Mouse (Mus musculus): Measurements from ENCODE around the gene Diexf.

Diexf gene

DNA sequence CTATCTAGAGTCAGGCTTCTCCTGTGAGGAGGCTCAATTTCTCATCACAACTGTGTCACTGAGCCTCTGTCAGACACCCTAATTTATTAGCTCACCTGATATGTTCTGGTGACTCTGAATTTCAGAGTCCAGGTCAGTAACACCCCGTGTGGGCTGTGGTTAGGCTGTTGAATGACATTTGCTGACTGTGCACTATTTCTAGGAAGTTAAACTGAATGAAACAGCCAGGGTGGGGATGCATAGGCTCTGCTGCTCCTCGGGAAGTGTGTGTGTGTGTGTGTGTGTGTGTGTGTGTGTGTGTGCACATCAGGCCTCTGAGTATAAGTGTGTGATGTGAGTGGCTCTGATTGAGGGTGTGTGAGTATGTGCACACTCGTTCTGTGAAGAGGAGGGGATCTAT is 8.6 kb upstream of the Diexf start:
- DNase-seq (ENCODE audit: low spot score in 2 of 2) = no peak

GRCm38 (mm10) chr1:193138087-193138486 is 8.0 kb upstream of the Diexf start:
- DNase-seq (ENCODE audit: low spot score in 2 of 2) = no peak

DNA sequence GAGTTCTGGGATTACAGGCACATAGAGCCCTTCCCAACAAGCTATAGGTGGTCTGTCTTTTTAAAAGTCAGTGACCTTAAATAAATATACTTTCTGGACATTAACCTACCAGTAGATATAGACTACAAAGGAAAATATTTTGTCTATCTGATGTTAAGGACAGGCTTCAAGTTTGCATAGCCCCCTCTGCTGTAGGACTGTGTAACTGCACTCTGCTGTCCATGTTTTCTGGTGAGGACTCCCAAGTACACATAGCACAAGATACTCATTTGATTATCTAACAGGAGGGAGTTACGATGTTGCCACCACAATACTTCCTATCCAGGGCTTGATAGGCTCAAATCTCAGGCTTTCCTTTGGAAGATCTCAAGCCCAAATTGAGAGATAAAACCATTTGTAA is 3.7 kb upstream of the Diexf start:
- no peak for DNase-seq (ENCODE audit: low spot score in 2 of 2)

DNA sequence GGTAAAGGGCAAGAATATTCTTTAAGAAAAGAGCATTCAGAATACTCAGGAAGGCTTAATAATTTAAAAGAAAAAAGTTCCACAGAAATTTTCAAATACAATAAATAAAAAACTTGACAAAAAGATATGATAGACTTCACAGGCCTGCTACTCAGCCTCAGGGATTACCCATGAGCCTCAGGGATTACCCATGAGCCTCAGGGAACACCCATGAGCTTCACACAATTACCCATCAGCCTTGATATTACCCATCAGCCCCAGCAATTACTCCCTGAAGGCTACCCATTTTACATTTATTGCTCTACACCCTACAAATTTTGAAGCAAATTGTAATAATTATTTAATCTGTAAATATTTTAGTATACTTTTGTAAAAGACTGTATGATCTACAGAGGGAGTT is 2.3 kb upstream of the Diexf start:
- DNase-seq (ENCODE audit: low spot score in 2 of 2) = no peak

DNA sequence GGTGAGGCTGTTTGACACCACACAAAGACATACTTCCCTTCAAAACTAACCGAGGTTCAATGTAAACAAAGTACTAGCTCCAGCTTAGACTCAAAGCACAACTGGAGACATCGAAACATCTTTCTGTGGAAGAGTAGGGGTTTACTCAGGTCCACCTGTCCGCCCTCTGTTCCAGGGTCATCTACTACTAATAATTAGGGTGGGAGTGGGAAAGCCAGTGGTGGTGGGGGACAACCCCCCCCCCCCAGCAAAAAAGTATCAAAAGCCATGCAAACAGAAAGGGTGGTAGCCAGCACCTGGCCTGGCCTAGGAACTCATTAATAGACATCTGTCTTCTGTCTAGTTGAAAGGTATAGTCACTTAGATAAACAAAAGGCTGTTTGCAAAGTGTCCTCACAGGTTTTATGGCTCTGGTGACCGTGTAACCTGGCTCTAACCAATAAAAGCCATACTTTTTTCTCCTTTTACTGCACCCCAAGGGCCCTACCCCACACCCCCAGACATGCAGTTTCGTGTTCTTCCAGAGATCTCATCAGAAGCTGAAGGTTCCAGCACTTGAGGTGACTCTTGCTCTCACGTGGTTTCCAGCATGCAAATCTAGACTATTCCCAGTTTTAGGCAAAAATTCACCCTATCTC is 1.4 kb upstream of the Diexf start:
- DNase-seq (ENCODE audit: low spot score in 2 of 2) = no peak

- no peak for DNase-seq (ENCODE audit: low spot score in 2 of 2)
Observed at GRCm38 (mm10) chr1:193130839-193131238, 767 bp upstream of the Diexf start.

- no peak for DNase-seq (ENCODE audit: low spot score in 2 of 2)
Observed at GRCm38 (mm10) chr1:193130456-193130825, 369 bp upstream of the Diexf start.

GRCm38 (mm10) chr1:193129321-193129720 is 751 bp downstream of the Diexf start:
- DNase-seq (ENCODE audit: low spot score in 2 of 2) = no peak

DNA sequence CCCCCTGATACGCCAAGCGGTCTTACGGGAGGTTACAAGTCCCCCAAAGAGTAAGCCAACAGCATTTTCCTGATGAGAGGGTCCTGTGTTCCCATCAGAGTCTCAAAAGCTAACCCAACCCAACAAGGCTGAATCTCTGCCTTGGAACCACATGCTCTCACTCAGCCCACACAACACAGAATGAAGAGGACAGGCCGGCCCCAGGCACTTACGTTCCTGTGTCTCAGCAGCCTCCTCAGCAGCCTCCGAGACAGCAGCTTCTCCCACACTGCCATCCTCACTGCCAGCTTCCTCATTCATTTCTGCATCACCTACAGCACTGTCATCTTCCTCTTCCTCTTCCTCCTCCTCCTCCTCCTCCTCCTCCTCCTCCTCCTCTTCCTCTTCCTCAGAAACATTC is 2.0 kb downstream of the Diexf start:
- no peak for DNase-seq (ENCODE audit: low spot score in 2 of 2)

DNA sequence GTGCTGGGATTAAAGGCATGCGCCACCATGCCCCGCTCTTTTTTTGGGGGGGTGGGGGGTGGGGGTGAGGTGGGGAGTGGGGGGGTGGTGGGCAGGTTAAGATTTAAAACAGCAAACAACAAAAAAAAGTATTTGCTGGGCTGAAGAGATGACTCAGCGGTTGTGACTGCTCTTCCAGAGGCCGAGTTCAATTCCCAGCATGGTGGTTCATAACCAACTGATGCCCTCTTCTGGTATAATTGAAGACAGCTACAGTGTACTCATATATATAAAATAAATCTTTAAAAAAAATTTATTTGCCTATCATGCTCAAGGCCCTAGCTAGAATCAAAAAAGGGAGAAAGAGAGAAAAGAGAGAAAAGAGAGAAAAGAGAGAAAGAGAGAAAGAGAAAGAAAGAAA is 4.2 kb downstream of the Diexf start:
- no peak for DNase-seq (ENCODE audit: low spot score in 2 of 2)

GRCm38 (mm10) chr1:193123290-193123689 is 6.8 kb downstream of the Diexf start:
- no peak for DNase-seq (ENCODE audit: low spot score in 2 of 2)

DNA sequence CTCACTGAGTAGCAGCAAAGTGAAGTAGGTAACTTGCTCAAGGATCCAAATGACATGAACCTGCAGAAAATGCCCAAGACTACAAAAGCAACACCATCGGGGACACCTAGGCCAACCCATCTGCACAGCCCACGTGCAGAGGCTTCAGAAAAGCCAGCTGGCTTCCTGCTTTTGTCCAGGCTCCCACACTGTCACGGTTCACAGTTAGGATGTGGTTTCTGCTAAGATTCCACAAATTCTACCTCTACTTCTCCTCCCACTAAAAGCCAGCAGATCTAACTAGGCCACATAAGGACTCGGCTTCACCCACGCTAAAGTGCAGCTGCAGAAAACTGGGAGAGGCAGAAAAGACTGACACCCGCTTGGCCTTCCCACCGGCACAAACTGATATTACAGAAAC is 7.3 kb downstream of the Diexf start:
- peak; percentile 38 to 66 for DNase-seq (ENCODE audit: low spot score in 2 of 2)

GRCm38 (mm10) chr1:193112093-193112492 is 18.0 kb downstream of the Diexf start:
- DNase-seq (ENCODE audit: low spot score in 2 of 2) = no peak

- no peak for DNase-seq (ENCODE audit: low spot score in 2 of 2)
Observed at GRCm38 (mm10) chr1:193102996-193103395, 27.1 kb downstream of the Diexf start.

GRCm38 (mm10) chr1:193102556-193102955 is 27.5 kb downstream of the Diexf start:
- no peak for DNase-seq (ENCODE audit: low spot score in 2 of 2)

- DNase-seq (ENCODE audit: low spot score in 2 of 2) = no peak
Observed at GRCm38 (mm10) chr1:193102029-193102428, 28.0 kb downstream of the Diexf start.

GRCm38 (mm10) chr1:193098946-193099345 is 31.1 kb downstream of the Diexf start:
- DNase-seq (ENCODE audit: low spot score in 2 of 2) = no peak

- DNase-seq (ENCODE audit: low spot score in 2 of 2) = no peak
Observed at GRCm38 (mm10) chr1:193093596-193093995, 36.5 kb downstream of the Diexf start.

DNA sequence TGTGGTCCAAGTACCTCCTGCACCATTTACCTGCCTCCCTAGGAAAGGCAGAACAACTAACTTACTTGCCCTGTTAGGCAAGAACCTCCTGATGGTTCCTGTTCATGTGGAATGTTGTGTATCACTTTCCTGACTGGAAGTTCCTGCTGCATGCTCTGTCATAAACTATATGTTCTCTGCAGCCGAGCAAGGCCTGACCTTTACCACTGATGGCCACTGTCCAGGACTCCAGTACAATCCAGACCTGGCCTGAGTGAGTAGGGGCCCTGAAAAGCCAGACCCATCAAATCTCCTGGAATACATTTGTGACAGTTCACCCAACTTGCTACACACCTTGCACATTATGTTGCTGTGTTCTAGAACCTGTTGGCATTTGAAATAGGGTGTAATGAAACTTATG is 37.3 kb downstream of the Diexf start:
- DNase-seq (ENCODE audit: low spot score in 2 of 2) = no peak

DNA sequence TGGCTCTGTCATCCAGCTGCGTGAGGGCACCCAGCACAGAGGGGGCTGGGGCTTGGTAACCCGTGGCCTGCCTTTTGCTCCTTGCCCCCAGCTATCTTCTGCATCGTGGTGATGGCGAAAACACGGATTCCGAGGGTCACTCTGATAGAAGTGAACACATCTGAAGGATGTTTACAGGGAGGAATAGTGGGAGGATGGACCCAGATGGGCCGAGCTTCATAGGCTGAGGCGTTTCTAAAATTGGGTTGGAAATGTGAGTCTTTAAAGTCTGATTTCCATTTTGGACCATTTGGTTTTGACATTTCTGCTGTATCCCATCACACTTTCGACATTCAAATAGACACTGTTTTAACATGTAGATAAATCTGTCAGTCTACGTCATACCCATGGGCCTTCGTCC is 39.2 kb downstream of the Diexf start:
- DNase-seq (ENCODE audit: low spot score in 2 of 2) = peak in 1 of 2 experiments; percentile 58

GRCm38 (mm10) chr1:193090211-193090871 is 39.7 kb downstream of the Diexf start:
- peak in 1 of 2 experiments; percentile 74 for DNase-seq (ENCODE audit: low spot score in 2 of 2)

- DNase-seq (ENCODE audit: low spot score in 2 of 2) = no peak
Observed at GRCm38 (mm10) chr1:193089683-193090082, 40.4 kb downstream of the Diexf start.

- DNase-seq (ENCODE audit: low spot score in 2 of 2) = no peak
Observed at GRCm38 (mm10) chr1:193089211-193089610, 40.9 kb downstream of the Diexf start.
